13 mouse cellular contexts compared by ENCODE assay signal in genomic region chr12:85970191-85970590, GRCm38 (mm10).
DNase-seq lines count a peak whose midpoint lies in the region; ATAC-seq lines count a peak whose summit lies in the region.
"Had no signal": no experiment of that assay in that cellular context is flagged by ENCODE, and none has a peak within 500 bp of the region (broad histone marks: within the 10 kb centered on the region; RNA-seq: fewer than 3 reads in every experiment).

No protein-coding gene starts in this region.

- H3K27me3 ChIP-seq in limb, embryonic 15.5 days = no peaks in the 10 kb centered on the region
- H3K27me3 ChIP-seq: heart, embryonic 12.5 days; liver, embryonic 13.5 days had no signal

- no peak overlapping the region for H3K9ac ChIP-seq in limb, embryonic 15.5 days
- H3K9ac ChIP-seq: heart, embryonic 12.5 days; liver, embryonic 13.5 days had no signal

- ATAC-seq in limb, embryonic 15.5 days (ENCODE audit: insufficient number of reproducible peaks, low FRiP score, low TSS enrichment, low read depth) = no peak

- peak; percentile 65 for DNase-seq in left cerebral cortex, postnatal 4 days
- no peak for DNase-seq in left cerebral cortex, postnatal 25 days (ENCODE audit: low spot score in 2 of 2)
- DNase-seq in brain, adult 2 months (ENCODE audit: low read depth, low spot score) = peak; percentile 96
- peak; percentile 88 to 89 for DNase-seq in cerebellum, postnatal 25 days
- DNase-seq in urinary bladder, postnatal 25 days (ENCODE audit: low spot score) = no peak
- DNase-seq in layer of hippocampus, postnatal 25 days (ENCODE audit: extremely low spot score in 1 of 2, low spot score in 1 of 2) = no peak
- DNase-seq in frontal cortex, postnatal 14 days (ENCODE audit: low spot score in 2 of 2) = no peak
- DNase-seq: embryo, embryonic 11 days; kidney, adult 11 months; liver, embryonic 13.5 days had no signal

- H3K27ac ChIP-seq in limb, embryonic 15.5 days = peak overlapping the region; percentile 69
- H3K27ac ChIP-seq: left cerebral cortex, adult 2 months; liver, embryonic 13.5 days had no signal

- H3K9me3 ChIP-seq in limb, embryonic 15.5 days = no peaks in the 10 kb centered on the region
- H3K9me3 ChIP-seq: heart, embryonic 12.5 days; liver, embryonic 13.5 days had no signal

- peaks cover 33% of the 10 kb centered on the region for H3K4me1 ChIP-seq in limb, embryonic 15.5 days

- intact Hi-C loops in left cerebral cortex, postnatal 4 days (cut with DNase I) = no loop called here
- intact Hi-C loops in left cerebral cortex, postnatal 25 days (cut with DNase I) = no loop called here

- H3K4me3 ChIP-seq in limb, embryonic 15.5 days = no peak overlapping the region
- H3K4me3 ChIP-seq: heart, embryonic 12.5 days; left cerebral cortex, adult 2 months; liver, embryonic 13.5 days had no signal

- no peak overlapping the region for H3K4me2 ChIP-seq in limb, embryonic 15.5 days
- H3K4me2 ChIP-seq: heart, embryonic 12.5 days; liver, embryonic 13.5 days had no signal

- WGBS in limb, embryonic 15.5 days = 43% methylated on average over 5 of the region's 5 CpGs

- no peaks in the 10 kb centered on the region for H3K36me3 ChIP-seq in limb, embryonic 15.5 days
- H3K36me3 ChIP-seq: heart, embryonic 12.5 days; liver, embryonic 13.5 days had no signal

Comparison
In these comparisons a context has a peak if more than half of its experiments do, and no peak if none do; other contexts are left out.
1. DNase-seq: peak in left cerebral cortex, postnatal 4 days (single experiment), brain, adult 2 months (single experiment) and cerebellum, postnatal 25 days (2 of 2); none in left cerebral cortex, postnatal 25 days (0 of 2), urinary bladder, postnatal 25 days (single experiment), layer of hippocampus, postnatal 25 days (0 of 2) and frontal cortex, postnatal 14 days (0 of 2).